Mouse (Mus musculus) left cerebral cortex, postnatal 25 days (tissue): ENCODE data around the gene Akna. TPM values are rescaled to one million over a fixed set of nuclear protein-coding genes. Genes with fewer than 3 reads are reported as not detected.

Experiments used
- DNase-seq, 2 experiments: peaks; one replicate each; pipeline ENCODE4 v3.0.0; 2022; ENCODE audit warnings: low spot score in 2 of 2, mixed read lengths in 1 of 2
- intact Hi-C: fragments of 180-260 bp; cut with DNase I; formaldehyde crosslinking; loops from one replicate; pipeline ENCODE4 v1.15.1; 2025
- total RNA-seq, 2 experiments: library from RNA; stranded (reverse); gene quantifications; 2 replicates each; pipeline ENCODE4 v1.2.3; 2021

The Akna gene
- total RNA-seq, 2 experiments from 2014 or later = 2.9 to 3.0 TPM

DNA sequence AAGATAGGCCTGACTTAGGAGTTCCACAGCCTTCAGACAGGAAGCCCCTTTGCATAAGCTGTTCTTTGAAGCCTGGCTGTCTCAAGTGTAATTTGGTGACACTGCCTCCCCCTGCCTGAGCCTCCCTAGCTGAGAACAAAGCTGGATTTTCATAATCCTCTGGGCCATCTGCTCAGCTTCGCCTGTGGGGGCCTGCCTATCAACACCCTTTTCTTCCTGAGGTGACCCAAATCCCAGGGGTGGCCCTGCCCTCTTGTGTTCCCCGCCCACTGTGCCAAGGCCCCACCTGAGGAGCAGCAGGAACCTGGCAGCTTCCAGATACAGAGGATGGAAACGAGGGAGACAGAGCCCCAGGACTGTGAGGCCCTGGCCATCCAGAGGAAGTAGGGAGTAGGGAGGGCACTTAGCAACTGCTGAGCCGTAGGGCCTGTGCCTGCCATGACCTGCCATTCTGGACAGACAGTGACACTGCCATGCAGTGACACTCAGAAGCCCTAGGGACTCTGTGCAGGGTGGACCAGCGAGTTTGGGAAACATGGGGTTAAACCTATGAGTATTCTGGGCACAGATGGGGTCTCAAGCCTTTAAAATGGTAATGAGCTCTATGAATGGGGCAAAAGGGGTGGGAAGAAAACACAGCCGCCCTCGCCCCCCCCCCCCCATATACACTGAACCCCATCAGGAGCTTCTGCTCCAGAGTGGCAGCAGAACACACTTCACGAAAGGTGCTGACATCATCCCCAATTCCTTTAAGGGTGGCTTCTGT lies 13.8 kb downstream of the Akna start:
- intact Hi-C loops = no loop called here
- no peak for DNase-seq

GRCm38 (mm10) chr4:63388029-63388428 lies 15.1 kb downstream of the Akna start:
- intact Hi-C loops = no loop called here
- DNase-seq = no peak

GRCm38 (mm10) chr4:63385784-63386183 lies 17.4 kb downstream of the Akna start:
- intact Hi-C loops = no loop called here
- no peak for DNase-seq

- DNase-seq = no peak
- intact Hi-C loops = no loop called here
Measured at GRCm38 (mm10) chr4:63385253-63385652, 17.9 kb downstream of the Akna start.

DNA sequence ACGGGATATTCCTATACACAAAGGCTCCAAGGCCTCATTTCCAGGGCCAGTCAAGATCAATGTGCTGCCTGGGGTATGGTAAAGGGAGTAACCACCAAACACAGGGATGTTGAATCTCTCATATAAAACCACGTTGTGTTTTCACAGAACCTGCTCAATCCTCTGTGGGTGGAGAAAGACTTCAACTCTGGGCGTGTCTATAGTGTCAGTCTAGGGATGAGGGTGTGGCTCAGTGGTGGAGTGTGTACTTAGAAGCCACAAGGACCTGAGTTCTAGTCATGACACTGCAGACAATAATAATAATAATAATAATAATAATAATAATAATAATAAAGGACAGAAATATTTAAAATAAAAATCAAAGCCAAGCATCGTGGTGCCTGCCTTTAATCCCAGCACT lies 18.9 kb downstream of the Akna start:
- intact Hi-C loops = no loop called here
- DNase-seq = no peak

DNA sequence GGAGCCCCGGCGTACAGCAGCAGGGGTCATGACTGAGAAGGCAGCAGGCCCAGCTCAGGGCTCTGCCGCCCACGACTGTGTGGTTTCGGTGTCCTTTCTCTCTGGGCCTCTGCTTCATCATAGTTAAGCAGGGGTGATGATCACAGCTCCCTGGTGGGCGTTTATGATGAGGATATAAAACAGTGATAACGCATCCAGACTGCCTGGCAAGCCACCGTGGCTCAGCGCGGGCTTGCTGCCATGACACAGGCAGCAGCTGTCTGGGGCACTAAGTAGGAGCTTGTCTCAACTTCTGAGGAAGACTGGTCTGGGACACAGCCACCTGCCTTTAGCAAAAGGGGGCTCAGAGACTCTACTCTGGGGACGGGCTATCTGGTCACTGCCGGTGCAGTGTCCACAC lies 19.7 kb downstream of the Akna start:
- DNase-seq = no peak
- intact Hi-C loops = no loop called here

GRCm38 (mm10) chr4:63382676-63383369 lies 20.3 kb downstream of the Akna start:
- intact Hi-C loops = no loop called here
- no peak for DNase-seq

- no peak for DNase-seq
- intact Hi-C loops = no loop called here
Measured at GRCm38 (mm10) chr4:63377483-63377882, 25.7 kb downstream of the Akna start.

DNA sequence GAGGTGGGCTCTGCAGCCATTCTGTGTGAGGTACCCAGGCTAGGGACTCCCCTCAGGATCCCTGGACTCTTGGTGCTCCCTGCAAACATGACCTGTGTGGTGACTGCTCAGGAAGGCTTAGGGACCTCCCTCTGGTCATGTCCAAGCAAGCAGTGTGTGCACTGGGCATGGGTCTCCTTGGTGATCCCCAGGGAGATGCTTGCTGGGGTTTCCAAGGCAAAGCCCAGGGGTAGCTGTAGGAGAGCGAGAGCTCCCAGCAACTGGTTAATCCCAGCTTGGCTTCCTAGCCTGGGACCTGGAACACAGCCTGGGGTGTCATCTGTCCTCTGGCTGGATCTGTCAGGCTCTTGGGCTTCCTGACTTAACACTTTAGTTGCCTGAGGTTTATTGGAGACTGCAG lies 27.8 kb downstream of the Akna start:
- intact Hi-C loops = no loop called here
- DNase-seq = no peak

DNA sequence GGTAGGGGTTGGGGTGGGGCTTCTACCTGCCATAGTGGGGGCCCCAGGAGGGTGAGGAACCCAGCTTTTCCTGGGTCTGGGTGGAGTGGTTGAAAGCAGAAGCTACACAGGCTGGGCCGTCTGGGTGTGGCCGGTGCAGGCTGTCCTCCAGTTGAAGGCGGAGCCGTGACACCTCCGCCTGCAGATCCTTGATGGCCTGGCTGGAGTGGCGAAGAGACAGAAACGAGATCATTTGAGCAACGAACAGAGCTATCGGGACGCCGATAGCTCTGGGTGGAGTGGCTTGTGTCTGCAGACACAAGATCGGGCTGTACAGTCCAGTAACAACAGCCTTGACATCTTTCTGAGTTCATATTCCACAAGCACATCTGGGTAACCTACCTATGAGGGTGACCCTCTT lies 28.8 kb downstream of the Akna start:
- DNase-seq = no peak
- intact Hi-C loops = no loop called here

GRCm38 (mm10) chr4:63373404-63373803 lies 29.8 kb downstream of the Akna start:
- no peak for DNase-seq
- intact Hi-C loops = no loop called here

DNA sequence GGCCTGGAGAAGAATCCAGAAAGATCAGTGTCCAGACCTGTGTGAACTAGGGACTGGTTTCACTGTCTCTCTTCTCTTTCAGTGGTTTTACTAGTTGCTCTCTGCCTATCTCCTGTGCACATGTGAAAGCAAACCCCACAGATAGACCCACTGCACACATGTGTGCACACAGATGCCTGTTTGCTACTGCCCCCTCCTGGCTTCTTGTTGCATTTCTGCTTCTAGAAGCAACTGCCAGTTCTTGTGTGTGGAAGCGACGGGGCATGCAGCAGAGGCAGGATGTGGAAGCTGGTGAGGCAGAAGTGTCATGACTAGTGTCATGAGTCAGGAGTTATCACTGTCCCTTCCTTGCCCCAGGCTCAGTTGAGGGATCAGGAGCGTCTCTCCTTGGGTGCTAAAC lies 31.3 kb downstream of the Akna start:
- DNase-seq = peak in 1 of 2 experiments; percentile 27

GRCm38 (mm10) chr4:63370897-63371296 lies 32.3 kb downstream of the Akna start:
- no peak for DNase-seq
- intact Hi-C loops = no loop called here

More for the DNA sequence above, 31.3 kb downstream of the Akna start:
- intact Hi-C loops = no loop called here

DNA sequence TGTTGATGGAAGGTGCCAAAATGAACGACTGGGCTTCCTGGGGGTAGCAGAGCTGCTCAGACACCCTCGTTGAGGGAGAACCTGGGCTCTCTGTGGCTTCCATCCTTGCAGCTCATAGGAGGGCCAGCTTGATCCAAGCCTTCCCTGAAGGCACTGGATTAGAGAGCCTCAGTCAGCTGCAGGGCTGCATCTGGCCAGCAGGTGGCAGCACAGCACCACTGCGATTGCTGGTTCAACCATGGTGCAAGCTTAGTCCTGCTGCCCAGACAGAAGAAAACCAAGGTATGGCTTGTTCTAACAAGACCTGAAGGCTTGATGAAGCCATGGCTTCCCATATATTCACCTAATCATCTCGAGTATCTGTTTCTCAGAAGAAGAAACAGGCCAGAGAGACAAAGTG lies 34.6 kb downstream of the Akna start:
- intact Hi-C loops = loop anchor here (2.0 to 5.0 kb wide), 4 partner anchors 40 to 1124 kb away; no protein-coding TSS in a partner anchor
- DNase-seq = peak; percentile 86 to 92

GRCm38 (mm10) chr4:63362150-63362549 lies 41.0 kb downstream of the Akna start, which contains the start of gene Orm2:
TSS of gene Orm2 (plus strand) at chr4:63362449.
- intact Hi-C loops = no loop called here

GRCm38 (mm10) chr4:63359861-63360260 lies 43.3 kb downstream of the Akna start:
- no peak for DNase-seq
- intact Hi-C loops = no loop called here

More at GRCm38 (mm10) chr4:63362150-63362549, 41.0 kb downstream of the Akna start, which contains the start of gene Orm2:
- no peak for DNase-seq

DNA sequence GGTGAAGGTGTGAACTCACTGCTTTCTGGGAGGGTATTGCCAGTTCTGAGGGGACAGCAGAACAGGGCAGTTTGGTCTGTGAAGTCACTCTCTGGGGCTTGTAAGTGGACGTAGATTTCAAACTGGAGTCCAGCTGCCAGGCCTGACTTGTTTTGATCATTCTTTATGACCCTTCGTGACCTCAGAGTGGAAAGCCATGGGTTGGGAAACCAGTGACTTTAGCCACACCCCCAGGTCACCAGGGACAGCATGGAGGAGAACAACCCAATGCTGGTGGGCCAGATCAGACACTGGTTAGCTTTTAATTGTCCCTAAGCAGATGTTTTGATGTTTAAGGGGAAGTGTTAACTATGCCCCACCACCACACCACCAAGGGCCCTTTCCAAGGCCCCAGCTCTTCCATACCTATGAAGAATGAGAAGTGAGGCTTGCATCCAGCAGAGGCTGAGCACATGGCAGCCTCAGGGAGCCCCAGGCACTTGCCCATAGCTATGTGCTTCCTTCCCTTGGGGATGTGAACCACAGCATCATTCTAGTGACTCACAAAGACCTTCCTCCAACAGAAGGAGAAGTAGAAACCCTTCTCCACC lies 46.1 kb downstream of the Akna start:
- no peak for DNase-seq
- intact Hi-C loops = no loop called here

DNA sequence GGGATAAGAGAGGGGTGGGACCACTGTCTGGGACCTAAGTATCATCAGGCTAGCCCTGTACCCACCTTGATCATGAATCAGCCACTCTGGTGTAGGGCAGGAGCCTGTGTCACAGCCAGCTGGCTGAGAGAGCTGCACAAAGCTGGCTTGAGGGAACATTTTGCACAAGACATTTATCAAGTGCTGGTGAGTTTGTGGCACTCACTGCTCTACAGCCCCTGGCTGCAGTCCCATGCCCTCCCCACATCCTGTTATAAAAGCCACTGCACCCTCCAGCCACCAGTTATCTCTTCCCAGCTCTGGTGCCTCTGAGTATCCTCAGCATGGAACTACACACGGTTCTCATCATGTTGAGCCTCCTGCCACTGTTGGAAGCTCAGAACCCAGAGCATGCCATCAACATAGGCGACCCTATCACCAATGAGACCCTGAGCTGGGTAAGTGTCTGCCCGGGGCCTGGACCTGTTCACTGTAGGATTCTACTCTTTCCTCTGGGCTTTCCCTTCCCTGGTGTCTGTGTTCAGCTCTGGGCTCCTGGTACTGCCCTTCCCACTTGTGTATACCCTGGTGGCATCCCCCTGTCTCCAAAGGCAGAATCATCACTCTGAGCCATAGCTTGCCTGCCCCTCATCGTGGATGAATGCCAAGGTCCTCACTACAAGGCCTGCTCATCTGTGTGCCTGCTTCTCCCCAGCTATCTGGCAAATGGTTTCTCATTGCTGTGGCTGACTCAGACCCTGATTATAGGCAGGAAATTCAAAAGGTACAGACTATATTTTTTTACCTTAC lies 47.1 kb downstream of the Akna start, which contains the start of gene Orm3:
Gene Orm3, plus strand, starts transcription at position 286 of the 789 bp plus-strand sequence.
- intact Hi-C loops = no loop called here
- no peak for DNase-seq

GRCm38 (mm10) chr4:63348524-63348923 lies 54.6 kb downstream of the Akna start:
- no peak for DNase-seq
- intact Hi-C loops = no loop called here

DNA sequence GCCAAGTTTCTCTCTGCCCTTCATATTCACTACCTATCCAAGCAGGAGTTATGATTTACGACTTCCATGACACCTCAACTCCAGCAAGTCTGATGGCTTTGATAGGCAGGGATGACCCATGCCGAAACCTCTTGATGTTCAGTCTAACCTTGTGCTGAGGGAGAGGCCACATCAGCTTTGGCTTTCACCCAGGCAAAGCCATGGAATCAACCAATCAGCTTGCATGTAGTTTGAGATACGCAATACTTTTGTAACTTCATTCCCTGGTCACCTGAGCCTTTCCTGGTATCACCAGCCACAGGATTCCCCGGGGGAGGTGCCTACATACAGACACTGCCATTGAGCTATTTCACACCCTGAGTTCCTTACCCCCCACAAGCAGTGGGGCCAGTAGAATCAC lies 56.5 kb downstream of the Akna start:
- intact Hi-C loops = no loop called here
- no peak for DNase-seq
